Mouse (Mus musculus): Measurements from ENCODE around the gene Cep63. TPM values are rescaled to one million over a fixed set of nuclear protein-coding genes. Genes with fewer than 3 reads are reported as not detected.
A peak's percentile ranks its signal among the peaks of the same experiment; 100 is the strongest.

Gene Cep63
- polyA plus RNA-seq, 1 experiment from 2014 or later = 42.9 TPM

DNA sequence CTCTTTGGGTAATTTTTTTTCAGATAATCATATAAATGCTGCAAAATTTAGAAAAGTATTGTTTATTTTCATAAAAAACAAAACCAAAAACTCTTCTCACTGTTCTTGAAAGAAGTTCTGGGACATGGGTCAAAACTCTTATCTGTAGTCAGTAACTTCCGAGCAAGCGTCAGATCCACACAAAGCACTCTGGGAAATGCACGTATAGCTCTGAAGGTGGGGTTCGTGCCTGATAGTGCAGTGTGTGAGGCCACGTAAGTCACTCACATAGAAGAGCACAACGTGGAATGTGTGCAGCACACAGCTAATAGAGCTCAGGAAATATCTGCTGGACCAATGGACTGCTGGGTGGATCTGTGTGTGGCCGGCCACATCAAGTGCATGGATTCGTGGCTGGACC lies 13.2 kb upstream of the Cep63 start:
- H3K4me1 ChIP-seq (ENCODE audit: control insufficient read depth in 2 of 2, insufficient read depth in 2 of 2, low read length in 2 of 2) = peaks cover 22 to 42% of the 10 kb centered on the region in 2 experiments
- H3K4me3 ChIP-seq (ENCODE audit: control insufficient read depth in 1 of 2, insufficient read depth in 1 of 2, low read depth in 1 of 2, low read length in 2 of 2) = no peak overlapping the region
- H3K9me3 ChIP-seq (ENCODE audit: control insufficient read depth, low read length) = no peaks in the 10 kb centered on the region
- no peak overlapping the region for H3K4me2 ChIP-seq (ENCODE audit: low read length)
- 51% methylated on average over 8 of the region's 8 CpGs for WGBS
- H3K27me3 ChIP-seq (ENCODE audit: control insufficient read depth, insufficient read depth, low read length) = no peaks in the 10 kb centered on the region
- no peak for ATAC-seq (ENCODE audit: insufficient number of reproducible peaks, insufficient read depth, low FRiP score, low read depth)
- no peak overlapping the region; the same call in 1 of the 2 replicates for H3K9ac ChIP-seq (ENCODE audit: low read length)
- H3K36me3 ChIP-seq (ENCODE audit: control insufficient read depth, insufficient read depth, low read length) = no peaks in the 10 kb centered on the region
- peak overlapping the region; percentile 6 to 33; a peak in 2 of 4 replicates for H3K27ac ChIP-seq (replicated peaks in 1 of 2; ENCODE audit: control insufficient read depth in 1 of 2, insufficient read depth in 1 of 2, low read depth in 2 of 2, low read length in 2 of 2)

DNA sequence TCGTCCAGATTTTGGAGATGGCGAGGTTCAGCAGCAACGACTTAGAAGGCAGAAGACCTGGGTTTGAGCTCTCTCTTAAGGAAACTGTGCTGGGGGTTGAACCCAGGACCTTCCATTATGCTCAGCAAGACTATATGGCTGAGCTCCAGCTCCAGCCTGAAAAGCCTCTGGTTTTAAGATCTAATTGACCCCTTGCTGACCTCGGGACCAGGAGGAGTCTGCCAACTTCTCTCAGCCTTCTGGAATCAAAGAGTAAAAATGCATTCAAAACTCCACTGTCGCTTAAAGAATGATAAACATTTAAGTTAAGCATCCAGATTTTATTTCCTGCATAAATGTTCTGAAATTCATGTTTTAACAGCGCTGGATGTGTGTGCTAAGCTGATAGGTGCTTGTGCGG lies 12.6 kb upstream of the Cep63 start:
- H3K4me2 ChIP-seq (ENCODE audit: low read length) = no peak overlapping the region
- H3K9ac ChIP-seq (ENCODE audit: low read length) = no peak overlapping the region; the same call in 1 of the 2 replicates
- H3K27me3 ChIP-seq (ENCODE audit: control insufficient read depth, insufficient read depth, low read length) = no peaks in the 10 kb centered on the region
- H3K4me1 ChIP-seq (ENCODE audit: control insufficient read depth in 2 of 2, insufficient read depth in 2 of 2, low read length in 2 of 2) = peaks cover 22 to 42% of the 10 kb centered on the region in 2 experiments
- no peak for ATAC-seq (ENCODE audit: insufficient number of reproducible peaks, insufficient read depth, low FRiP score, low read depth)
- H3K27ac ChIP-seq (replicated peaks in 1 of 2; ENCODE audit: control insufficient read depth in 1 of 2, insufficient read depth in 1 of 2, low read depth in 2 of 2, low read length in 2 of 2) = 0 out of 4 replicates have a peak overlapping the region, but pooled peaks have one; percentile 1 to 33
- no peak overlapping the region for H3K4me3 ChIP-seq (ENCODE audit: control insufficient read depth in 1 of 2, insufficient read depth in 1 of 2, low read depth in 1 of 2, low read length in 2 of 2)
- WGBS = 56% methylated on average over 7 of the region's 7 CpGs
- H3K9me3 ChIP-seq (ENCODE audit: control insufficient read depth, low read length) = no peaks in the 10 kb centered on the region
- no peaks in the 10 kb centered on the region for H3K36me3 ChIP-seq (ENCODE audit: control insufficient read depth, insufficient read depth, low read length)

DNA sequence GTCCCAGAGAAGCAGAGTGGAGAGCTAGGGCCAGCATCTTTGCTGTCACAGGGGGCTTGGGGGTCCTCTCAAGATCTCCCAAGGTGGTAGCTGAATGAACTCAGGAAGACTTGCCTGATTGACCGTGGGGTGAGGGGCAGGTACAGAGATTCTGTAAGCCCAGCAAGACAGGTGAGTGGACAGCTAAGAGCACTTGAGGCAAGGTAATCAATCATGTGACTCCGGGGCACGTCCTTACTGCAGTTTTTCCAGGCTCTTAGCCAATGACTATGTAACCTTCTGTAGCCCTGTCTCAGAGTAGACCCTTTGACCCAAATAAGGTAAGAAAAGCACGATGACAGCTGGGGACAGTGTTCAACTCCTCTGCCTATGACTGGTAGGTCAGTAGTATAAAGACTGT lies 10.8 kb upstream of the Cep63 start:
- WGBS = 54% methylated on average over 4 of the region's 4 CpGs
- no peaks in the 10 kb centered on the region for H3K9me3 ChIP-seq (ENCODE audit: control insufficient read depth, low read length)
- no peak for ATAC-seq (ENCODE audit: insufficient number of reproducible peaks, insufficient read depth, low FRiP score, low read depth)
- no peaks in the 10 kb centered on the region for H3K36me3 ChIP-seq (ENCODE audit: control insufficient read depth, insufficient read depth, low read length)
- H3K4me1 ChIP-seq (ENCODE audit: control insufficient read depth in 2 of 2, insufficient read depth in 2 of 2, low read length in 2 of 2) = peaks cover 18 to 29% of the 10 kb centered on the region in 2 experiments
- no peak overlapping the region for H3K4me3 ChIP-seq (ENCODE audit: control insufficient read depth in 1 of 2, insufficient read depth in 1 of 2, low read depth in 1 of 2, low read length in 2 of 2)
- no peak overlapping the region for H3K9ac ChIP-seq (ENCODE audit: low read length)
- no peak overlapping the region for H3K27ac ChIP-seq (replicated peaks in 1 of 2; ENCODE audit: control insufficient read depth in 1 of 2, insufficient read depth in 1 of 2, low read depth in 2 of 2, low read length in 2 of 2)
- H3K4me2 ChIP-seq (ENCODE audit: low read length) = no peak overlapping the region
- H3K27me3 ChIP-seq (ENCODE audit: control insufficient read depth, insufficient read depth, low read length) = no peaks in the 10 kb centered on the region

- no peak overlapping the region for H3K4me3 ChIP-seq (ENCODE audit: control insufficient read depth in 1 of 2, insufficient read depth in 1 of 2, low read depth in 1 of 2, low read length in 2 of 2)
- peaks cover 18 to 29% of the 10 kb centered on the region in 2 experiments for H3K4me1 ChIP-seq (ENCODE audit: control insufficient read depth in 2 of 2, insufficient read depth in 2 of 2, low read length in 2 of 2)
- no peaks in the 10 kb centered on the region for H3K9me3 ChIP-seq (ENCODE audit: control insufficient read depth, low read length)
- no peaks in the 10 kb centered on the region for H3K36me3 ChIP-seq (ENCODE audit: control insufficient read depth, insufficient read depth, low read length)
- 5% methylated on average over 4 of the region's 4 CpGs for WGBS
- no peak overlapping the region for H3K27ac ChIP-seq (replicated peaks in 1 of 2; ENCODE audit: control insufficient read depth in 1 of 2, insufficient read depth in 1 of 2, low read depth in 2 of 2, low read length in 2 of 2)
- no peak for ATAC-seq (ENCODE audit: insufficient number of reproducible peaks, insufficient read depth, low FRiP score, low read depth)
- no peak overlapping the region for H3K9ac ChIP-seq (ENCODE audit: low read length)
- no peak overlapping the region for H3K4me2 ChIP-seq (ENCODE audit: low read length)
- H3K27me3 ChIP-seq (ENCODE audit: control insufficient read depth, insufficient read depth, low read length) = no peaks in the 10 kb centered on the region
Observed at GRCm38 (mm10) chr9:102636553-102636952, 10.2 kb upstream of the Cep63 start.

- no peak overlapping the region for H3K4me3 ChIP-seq (ENCODE audit: control insufficient read depth in 1 of 2, insufficient read depth in 1 of 2, low read depth in 1 of 2, low read length in 2 of 2)
- H3K4me2 ChIP-seq (ENCODE audit: low read length) = peak overlapping the region; percentile 5; the same call in 1 of the 2 replicates
- H3K27me3 ChIP-seq (ENCODE audit: control insufficient read depth, insufficient read depth, low read length) = no peaks in the 10 kb centered on the region
- H3K27ac ChIP-seq (replicated peaks in 1 of 2; ENCODE audit: control insufficient read depth in 1 of 2, insufficient read depth in 1 of 2, low read depth in 2 of 2, low read length in 2 of 2) = peak overlapping the region; percentile 69 to 78
- no peaks in the 10 kb centered on the region for H3K9me3 ChIP-seq (ENCODE audit: control insufficient read depth, low read length)
- H3K9ac ChIP-seq (ENCODE audit: low read length) = 0 out of 2 replicates have a peak overlapping the region, but pooled peaks have one; percentile 22
- H3K4me1 ChIP-seq (ENCODE audit: control insufficient read depth in 2 of 2, insufficient read depth in 2 of 2, low read length in 2 of 2) = peaks cover 16 to 29% of the 10 kb centered on the region in 2 experiments
- ATAC-seq (ENCODE audit: insufficient number of reproducible peaks, insufficient read depth, low FRiP score, low read depth) = peak; percentile 37; the same call in 1 of the 2 replicates
- WGBS = 26% methylated on average over 8 of the region's 8 CpGs
- H3K36me3 ChIP-seq (ENCODE audit: control insufficient read depth, insufficient read depth, low read length) = peaks cover 15% of the 10 kb centered on the region
Observed at GRCm38 (mm10) chr9:102634453-102634852, 8.1 kb upstream of the Cep63 start.

- no peak for ATAC-seq (ENCODE audit: insufficient number of reproducible peaks, insufficient read depth, low FRiP score, low read depth)
- H3K9ac ChIP-seq (ENCODE audit: low read length) = no peak overlapping the region
- H3K36me3 ChIP-seq (ENCODE audit: control insufficient read depth, insufficient read depth, low read length) = peaks cover 16% of the 10 kb centered on the region
- WGBS = 40% methylated on average over 1 of the region's 1 CpGs
- peaks cover 12 to 20% of the 10 kb centered on the region in 2 experiments for H3K4me1 ChIP-seq (ENCODE audit: control insufficient read depth in 2 of 2, insufficient read depth in 2 of 2, low read length in 2 of 2)
- no peak overlapping the region for H3K4me2 ChIP-seq (ENCODE audit: low read length)
- H3K9me3 ChIP-seq (ENCODE audit: control insufficient read depth, low read length) = no peaks in the 10 kb centered on the region
- no peaks in the 10 kb centered on the region for H3K27me3 ChIP-seq (ENCODE audit: control insufficient read depth, insufficient read depth, low read length)
- no peak overlapping the region for H3K4me3 ChIP-seq (ENCODE audit: control insufficient read depth in 1 of 2, insufficient read depth in 1 of 2, low read depth in 1 of 2, low read length in 2 of 2)
- peak overlapping the region in 1 of 2 experiments; percentile 69; a peak in 1 of 4 replicates for H3K27ac ChIP-seq (replicated peaks in 1 of 2; ENCODE audit: control insufficient read depth in 1 of 2, insufficient read depth in 1 of 2, low read depth in 2 of 2, low read length in 2 of 2)
Observed at GRCm38 (mm10) chr9:102632923-102633537, 6.7 kb upstream of the Cep63 start.

DNA sequence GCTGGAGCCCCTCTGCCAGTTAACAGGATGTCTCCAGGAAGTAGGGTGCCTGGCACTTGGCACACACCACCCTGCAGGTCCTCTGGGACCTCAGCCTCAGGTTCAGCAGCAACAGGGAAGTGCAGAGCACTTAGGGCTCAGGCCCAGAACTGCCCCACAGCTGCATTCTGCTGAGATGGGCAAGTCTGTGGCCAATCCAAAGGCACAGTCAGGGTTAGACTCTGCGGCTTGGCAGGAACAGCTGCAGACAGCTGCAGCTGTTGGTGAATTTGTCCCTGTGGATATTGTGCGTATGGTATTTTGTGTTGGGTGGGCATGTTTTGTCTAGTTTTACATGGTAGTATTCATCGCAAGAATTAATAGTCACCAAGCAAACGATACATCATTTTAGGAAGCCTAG lies 5.8 kb upstream of the Cep63 start:
- 93% methylated on average over 4 of the region's 4 CpGs for WGBS
- H3K9me3 ChIP-seq (ENCODE audit: control insufficient read depth, low read length) = no peaks in the 10 kb centered on the region
- H3K27me3 ChIP-seq (ENCODE audit: control insufficient read depth, insufficient read depth, low read length) = no peaks in the 10 kb centered on the region
- H3K36me3 ChIP-seq (ENCODE audit: control insufficient read depth, insufficient read depth, low read length) = peaks cover 16% of the 10 kb centered on the region
- H3K4me2 ChIP-seq (ENCODE audit: low read length) = no peak overlapping the region
- no peak overlapping the region for H3K4me3 ChIP-seq (ENCODE audit: control insufficient read depth in 1 of 2, insufficient read depth in 1 of 2, low read depth in 1 of 2, low read length in 2 of 2)
- no peak for ATAC-seq (ENCODE audit: insufficient number of reproducible peaks, insufficient read depth, low FRiP score, low read depth)
- H3K4me1 ChIP-seq (ENCODE audit: control insufficient read depth in 2 of 2, insufficient read depth in 2 of 2, low read length in 2 of 2) = peaks cover 13 to 24% of the 10 kb centered on the region in 2 experiments
- no peak overlapping the region for H3K27ac ChIP-seq (replicated peaks in 1 of 2; ENCODE audit: control insufficient read depth in 1 of 2, insufficient read depth in 1 of 2, low read depth in 2 of 2, low read length in 2 of 2)
- no peak overlapping the region for H3K9ac ChIP-seq (ENCODE audit: low read length)

All from heart, embryonic 14.5 days (tissue).